Mouse (Mus musculus): Measurements from ENCODE around the gene Lrrc23. TPM values are rescaled to one million over a fixed set of nuclear protein-coding genes. Genes with fewer than 3 reads are reported as not detected.

The Lrrc23 gene
- total RNA-seq, 2 experiments from 2014 or later, result 2.1 to 4.3 TPM

DNA sequence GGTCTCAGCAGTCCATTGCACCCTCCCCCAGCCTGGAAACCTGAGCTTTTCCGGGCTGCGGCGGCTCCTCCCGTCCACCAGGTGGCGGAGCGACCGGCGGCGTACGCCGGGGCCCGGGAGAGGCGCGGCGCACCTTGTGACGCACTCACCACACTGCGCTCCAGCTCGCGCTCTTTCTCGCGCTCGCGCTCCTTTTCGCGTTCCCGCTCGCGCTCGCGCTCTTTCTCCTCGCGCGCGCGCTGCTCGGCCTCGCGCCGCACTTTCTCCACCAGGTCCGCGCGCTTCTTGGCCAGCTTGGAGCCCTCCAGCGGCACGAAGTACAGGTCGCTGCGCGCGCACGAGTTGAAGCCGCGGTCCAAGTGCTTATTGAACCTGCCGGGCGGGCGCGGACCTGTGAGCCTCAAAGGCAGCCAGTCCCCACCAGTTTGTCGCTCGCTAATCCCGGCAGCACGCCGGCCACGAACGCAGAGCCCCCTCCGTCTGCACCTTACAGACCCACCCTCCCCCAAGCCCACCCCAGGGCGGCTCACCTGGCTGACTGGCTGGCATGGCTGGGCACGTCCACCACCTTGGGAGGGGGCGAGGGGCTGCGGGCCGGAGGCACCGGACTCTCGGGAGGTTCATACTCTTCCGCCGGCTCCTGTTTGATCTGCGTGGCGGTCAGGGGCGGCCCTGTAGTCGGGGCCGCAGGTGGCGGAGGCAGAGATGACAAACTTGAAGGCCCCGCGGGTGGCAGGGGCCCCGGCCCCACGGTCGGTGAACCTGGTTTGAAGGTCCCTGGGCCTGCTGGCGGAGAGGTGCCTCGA is 33.8 kb downstream of the Lrrc23 start:
- intact Hi-C loops (cut with DNase I), result no loop called here
- peak; percentile 96 for DNase-seq

DNA sequence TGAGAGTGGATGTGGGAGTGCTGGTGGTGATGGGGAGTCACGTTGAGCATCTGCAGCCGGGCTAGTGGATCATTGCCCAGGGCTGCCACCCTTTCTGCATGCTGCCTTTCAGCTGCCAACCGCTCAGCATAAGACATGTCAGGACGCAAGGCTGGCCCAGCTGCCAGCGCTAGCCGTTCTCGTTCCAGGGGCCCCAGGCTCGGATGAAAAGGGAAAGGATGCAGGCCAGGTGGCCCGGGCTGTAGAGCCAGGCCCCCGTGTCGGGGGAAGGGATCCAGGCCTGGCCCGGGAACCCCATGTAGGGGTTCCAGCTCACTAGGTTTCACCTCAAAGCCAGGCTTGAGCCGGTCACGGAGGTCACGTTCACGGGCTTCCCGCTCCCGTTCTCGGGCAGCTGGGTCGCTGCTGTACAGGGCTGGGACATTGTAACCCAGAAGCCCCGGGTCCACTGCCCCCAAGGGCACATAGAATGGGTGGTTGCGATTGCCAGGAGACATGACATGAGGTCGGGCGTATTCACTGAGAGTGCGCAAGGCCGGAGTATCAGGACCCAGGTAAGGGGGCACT is 34.7 kb downstream of the Lrrc23 start:
- intact Hi-C loops (cut with DNase I), result no loop called here

GRCm38 (mm10) chr6:124743647-124744046 is 35.9 kb downstream of the Lrrc23 start:
- intact Hi-C loops (cut with DNase I), result no loop called here
- no peak for DNase-seq

More for the DNA sequence above, 34.7 kb downstream of the Lrrc23 start:
- DNase-seq, result peak; percentile 32

GRCm38 (mm10) chr6:124742839-124743514 is 36.5 kb downstream of the Lrrc23 start:
- no peak for DNase-seq
- intact Hi-C loops (cut with DNase I), result no loop called here

DNA sequence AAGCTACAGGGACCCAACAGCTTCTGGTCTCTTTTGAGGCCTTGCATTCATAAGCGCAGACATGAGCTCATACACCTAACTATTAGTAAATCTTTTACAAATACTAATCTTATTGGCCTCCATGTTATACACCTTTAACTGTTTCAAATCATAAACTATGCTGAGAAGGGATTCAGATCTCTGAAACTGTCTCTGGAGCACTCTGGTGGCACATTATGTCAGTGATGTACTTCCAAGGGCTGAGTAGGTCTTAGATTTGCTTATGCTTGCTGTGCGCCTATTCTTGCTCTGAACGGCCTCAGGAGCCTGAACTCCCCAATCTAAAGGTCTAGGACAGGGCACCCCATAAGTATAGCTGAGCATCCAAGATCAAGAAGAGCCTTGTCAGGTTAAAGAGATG is 37.7 kb downstream of the Lrrc23 start:
- no peak for DNase-seq
- intact Hi-C loops (cut with DNase I), result no loop called here

DNA sequence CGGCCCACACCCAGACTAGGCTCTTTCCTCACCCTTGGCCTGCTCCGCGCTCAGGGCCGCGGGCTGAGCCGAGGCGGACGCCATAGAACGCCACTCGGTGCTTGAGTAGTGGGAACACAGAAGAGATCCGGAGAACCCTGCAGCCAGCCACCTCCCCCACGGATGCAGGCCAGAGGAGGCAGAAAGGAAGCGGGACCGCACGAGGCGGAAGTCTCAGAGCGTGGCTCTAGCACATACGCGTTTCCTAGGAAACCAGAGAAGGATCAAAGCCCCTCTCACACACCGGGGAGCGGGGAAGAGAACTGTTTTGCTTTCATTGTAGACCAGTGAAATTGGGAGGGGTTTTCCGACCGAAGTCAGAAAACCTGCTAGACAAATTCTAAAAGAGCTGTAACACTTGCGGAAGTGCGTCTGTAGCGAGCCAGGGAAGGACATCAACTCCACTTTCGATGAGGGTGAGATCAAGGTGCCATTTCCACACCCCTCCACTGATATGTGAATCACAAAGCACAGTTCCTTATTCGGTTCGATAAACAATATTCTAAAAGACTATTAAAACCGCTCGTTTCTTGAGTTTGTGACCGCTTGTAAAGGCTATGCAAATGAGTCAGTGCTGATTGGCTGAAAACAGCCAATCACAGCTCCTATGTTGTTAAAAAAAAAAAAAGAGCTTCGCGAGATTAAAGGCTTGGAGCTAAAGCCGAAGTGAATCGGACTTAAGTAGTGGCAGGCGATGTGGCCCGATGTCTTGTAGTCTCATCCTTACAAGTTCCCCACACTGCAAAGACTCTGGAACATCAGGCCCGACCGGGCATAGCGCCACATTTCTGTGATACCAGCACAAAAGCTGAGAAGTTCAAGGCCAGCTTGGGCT is 38.4 kb downstream of the Lrrc23 start, which contains the start of gene Grcc10:
TSS of gene Grcc10 (minus strand) at position 487 of the 874 bp plus-strand sequence.
- intact Hi-C loops (cut with DNase I), result no loop called here
- DNase-seq, result peak; percentile 92

DNA sequence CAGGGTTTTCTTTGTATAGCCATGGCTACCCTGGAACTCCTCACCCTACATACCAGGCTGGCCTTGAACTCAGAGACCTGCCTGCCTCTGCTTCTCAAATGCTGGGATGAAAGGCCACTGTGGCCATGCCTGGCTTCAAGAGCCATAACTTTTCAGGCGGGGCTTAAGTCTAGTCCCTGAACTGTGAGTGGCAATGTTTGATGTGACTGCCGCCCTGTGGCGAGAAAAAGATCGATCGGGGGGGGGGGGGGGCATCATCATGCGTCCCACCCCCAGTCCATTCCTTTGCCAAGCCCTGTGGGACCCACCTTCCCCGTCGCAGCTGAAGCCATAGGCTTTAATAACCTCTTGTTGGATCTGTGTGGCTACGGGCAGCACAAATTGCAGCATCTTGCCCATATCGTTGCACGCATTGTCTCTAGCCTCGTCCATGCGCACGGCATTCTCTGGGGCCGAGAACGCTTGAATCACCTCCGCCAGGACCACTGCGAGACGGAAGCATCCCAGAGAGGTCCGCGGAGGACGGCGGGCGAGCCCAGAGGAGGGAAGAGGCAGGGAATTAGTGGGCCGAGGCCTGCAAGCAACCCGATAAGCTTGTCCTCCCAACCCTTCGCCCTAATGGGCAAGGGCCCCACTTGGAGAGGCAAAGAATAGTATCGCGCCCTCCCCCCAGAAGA is 39.2 kb downstream of the Lrrc23 start:
- intact Hi-C loops (cut with DNase I), result no loop called here
- DNase-seq, result peak; percentile 58

DNA sequence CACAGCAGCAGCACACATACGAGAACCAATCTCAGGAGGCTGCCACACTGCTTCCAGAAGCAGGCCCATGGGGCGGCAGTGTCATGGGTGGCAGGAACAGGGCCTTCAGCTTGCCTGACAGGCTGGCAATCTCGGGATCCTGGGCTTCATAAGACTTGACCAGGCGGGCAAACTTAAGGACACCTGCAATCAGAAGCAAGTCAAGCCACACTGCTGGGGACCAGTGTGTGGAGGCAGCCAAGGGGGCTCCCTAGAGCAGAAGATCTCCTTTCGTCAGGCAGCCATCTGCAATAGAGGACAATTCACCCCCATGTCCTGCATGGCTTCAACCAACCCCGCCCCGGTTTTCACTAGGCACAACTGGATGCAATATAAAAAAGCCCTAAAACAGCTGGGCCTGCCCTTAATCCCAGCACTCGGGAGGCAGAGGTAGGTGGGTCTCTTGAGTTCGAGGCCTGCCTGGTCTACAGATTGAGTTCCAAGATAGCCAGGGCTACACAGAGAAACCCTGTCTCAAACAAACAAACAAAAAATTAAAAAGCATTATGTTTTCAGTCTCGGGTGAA is 40.2 kb downstream of the Lrrc23 start:
- DNase-seq, result no peak
- intact Hi-C loops (cut with DNase I), result no loop called here

- intact Hi-C loops (cut with DNase I), result no loop called here
These were observed 41.0 kb downstream of the Lrrc23 start, which contains the start of gene Ptpn6 for GRCm38 (mm10) chr6:124738511-124739023. TSS of gene Ptpn6 (minus strand) at chr6:124738714.

DNA sequence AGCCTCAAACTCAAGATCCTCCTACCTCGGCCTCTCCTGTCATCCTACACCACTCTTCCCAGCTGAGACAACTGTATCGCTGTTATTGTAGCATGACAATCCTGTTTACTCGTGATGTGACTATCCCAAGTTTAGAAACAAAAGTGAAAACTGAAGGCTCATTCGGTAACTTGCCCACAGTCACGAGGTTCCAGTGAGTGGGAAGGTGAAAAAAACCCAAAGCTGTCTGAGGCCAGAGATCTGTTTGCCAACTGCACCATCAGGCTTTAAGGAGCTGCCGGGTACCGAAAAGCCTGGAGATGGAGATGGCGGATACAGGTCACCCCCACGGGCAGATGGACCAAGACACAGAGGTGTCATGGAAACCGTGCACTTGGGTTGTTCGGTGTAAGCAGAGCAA is 42.5 kb downstream of the Lrrc23 start:
- intact Hi-C loops (cut with DNase I), result no loop called here
- DNase-seq, result no peak

More at GRCm38 (mm10) chr6:124738511-124739023, 41.0 kb downstream of the Lrrc23 start, which contains the start of gene Ptpn6:
- no peak for DNase-seq

DNA sequence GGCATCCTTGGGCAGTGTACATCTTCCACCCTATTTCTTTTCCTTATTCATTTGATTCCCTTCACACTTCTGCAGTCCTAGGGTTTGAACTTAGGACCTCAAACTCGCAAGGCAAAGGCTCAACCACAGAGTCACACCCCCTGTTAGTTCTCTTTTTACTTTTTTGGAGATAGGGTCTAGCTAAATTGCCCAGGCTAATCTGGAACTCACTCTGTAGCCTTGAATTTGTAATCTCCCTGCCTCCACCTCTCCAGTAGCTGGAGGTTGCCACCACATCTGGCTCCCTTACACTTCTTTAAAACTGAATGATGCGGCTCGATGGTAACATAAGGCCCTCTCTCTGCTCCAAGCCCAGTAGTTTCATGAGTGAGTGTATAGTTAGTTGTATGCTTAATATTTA is 45.1 kb downstream of the Lrrc23 start:
- DNase-seq, result no peak
- intact Hi-C loops (cut with DNase I), result no loop called here

DNA sequence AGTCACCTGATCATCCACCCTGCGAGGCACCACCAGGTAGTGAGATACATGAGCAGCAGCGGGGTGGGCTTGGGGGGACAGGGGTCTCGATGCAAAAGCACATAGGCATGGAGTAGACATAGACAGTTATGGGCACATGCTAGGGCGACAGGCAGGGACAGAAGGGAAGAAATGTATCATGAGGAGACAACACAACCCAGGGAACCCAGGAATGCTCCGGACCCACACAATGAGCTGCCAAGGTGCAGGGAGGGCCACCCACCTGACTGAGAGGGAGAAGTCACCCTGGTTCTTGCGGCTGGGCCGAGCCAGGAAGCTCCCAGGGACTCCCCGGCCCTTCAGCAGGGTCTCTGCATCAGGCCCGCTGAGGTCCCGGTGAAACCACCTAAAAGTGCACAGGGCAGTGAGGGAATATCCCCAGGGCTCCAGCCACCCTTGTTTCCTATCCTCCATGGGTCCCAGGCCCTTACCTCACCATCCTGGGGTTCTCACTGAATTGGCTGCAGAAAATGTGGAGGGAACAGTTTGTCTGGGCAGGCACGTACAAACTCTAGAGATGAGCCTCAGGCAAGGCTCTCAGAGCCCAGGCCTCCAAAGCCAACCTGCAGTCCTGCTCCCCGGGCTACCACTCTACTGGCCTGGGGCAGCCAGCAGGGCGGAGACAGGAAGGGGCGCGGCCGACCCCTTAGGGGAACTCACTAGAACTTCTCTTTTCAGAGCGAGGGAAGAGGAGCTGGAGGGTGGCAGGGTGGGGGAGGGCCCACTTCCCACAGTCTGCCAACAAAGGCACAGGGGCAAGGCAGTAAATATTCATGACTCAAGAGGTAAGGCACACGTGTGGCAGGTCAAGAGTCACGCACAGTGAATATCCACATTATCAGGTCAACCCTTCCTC is 46.8 kb downstream of the Lrrc23 start:
- intact Hi-C loops (cut with DNase I), result no loop called here
- DNase-seq, result no peak

GRCm38 (mm10) chr6:124731038-124731437 is 48.5 kb downstream of the Lrrc23 start:
- intact Hi-C loops (cut with DNase I), result no loop called here
- no peak for DNase-seq

- no peak for DNase-seq
- intact Hi-C loops (cut with DNase I), result no loop called here
These were observed 49.4 kb downstream of the Lrrc23 start for GRCm38 (mm10) chr6:124729850-124730705.

DNA sequence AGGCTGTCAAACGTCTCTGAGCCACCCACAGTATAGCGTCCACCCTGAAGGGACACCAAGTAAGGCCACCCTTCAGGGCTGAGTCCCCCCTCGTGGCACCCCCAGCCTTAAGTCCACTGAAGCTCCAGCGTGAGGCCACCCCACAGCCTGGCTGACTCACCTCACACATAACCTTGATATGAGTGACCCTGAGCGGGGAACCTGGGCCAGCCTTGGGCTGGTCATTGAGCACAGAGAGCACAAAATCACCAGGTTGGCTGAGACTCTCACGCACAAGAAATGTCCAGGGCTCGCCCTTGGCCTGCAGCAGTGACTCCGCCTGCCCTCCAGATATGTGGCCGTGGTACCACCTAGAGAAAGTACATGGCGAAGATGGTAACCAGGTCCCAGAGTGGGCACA is 50.9 kb downstream of the Lrrc23 start:
- DNase-seq, result no peak
- intact Hi-C loops (cut with DNase I), result no loop called here

DNA sequence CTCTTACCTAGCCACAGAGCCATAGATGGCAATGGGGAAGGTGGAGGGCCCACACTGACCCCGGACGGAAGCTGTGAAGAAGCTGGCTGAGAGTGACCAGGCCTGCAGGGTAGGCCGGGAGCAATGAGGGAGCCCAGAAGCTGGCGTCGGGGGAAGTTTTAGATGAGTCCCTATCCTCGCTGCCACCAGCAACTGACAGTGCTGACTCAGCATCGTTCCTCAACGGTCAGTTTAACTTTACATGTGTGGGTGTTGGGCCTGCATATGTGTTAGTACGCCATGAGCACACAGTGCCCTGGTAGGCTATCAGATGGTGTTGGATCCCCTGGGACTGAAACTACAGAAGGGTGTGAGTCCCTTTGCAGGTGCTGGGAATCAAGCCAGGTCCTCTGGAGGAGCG is 55.1 kb downstream of the Lrrc23 start:
- intact Hi-C loops (cut with DNase I), result no loop called here
- no peak for DNase-seq

- DNase-seq, result no peak
- intact Hi-C loops (cut with DNase I), result no loop called here
These were observed 56.0 kb downstream of the Lrrc23 start for GRCm38 (mm10) chr6:124723541-124723940.
